Mouse (Mus musculus): ENCODE results near the gene Cntd1. TPM values are rescaled to one million over a fixed set of nuclear protein-coding genes. Genes with fewer than 3 reads are reported as not detected.
A peak's percentile ranks its signal among the peaks of the same experiment; 100 is the strongest.

The Cntd1 gene
- total RNA-seq, 2 experiments from 2014 or later, result 0.24 to 0.39 TPM

DNA sequence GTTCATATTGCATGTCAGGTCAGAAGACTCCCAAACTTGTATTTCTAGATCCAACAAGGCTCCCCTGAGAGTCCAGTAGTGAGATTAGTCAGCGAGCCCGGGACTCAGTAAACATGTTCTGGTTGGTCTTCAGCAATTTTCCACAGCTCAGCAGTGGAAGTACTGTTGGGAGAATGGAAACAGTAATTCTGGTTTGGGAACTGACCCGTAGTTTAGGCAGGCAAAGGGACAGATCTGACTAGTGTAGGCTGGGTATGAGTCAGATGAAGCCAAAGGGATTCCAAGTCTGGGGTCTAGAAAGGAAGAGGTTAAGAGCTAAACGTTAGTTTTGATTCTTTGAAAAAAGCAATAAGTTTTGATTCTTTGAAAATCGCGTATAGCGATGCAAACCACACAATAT, 25.9 kb upstream of the Cntd1 start:
- intact Hi-C loops (cut with DNase I), result no loop called here
- peak in 1 of 2 experiments; percentile 14 for DNase-seq

- intact Hi-C loops (cut with DNase I), result no loop called here
- DNase-seq, result peak; percentile 84 to 90
Measured at GRCm38 (mm10) chr11:101253613-101254389, 25.0 kb upstream of the Cntd1 start, which contains the start of gene Vps25. Vps25 (plus strand) TSS chr11:101253707.

- intact Hi-C loops (cut with DNase I), result no loop called here
- DNase-seq, result peak in 1 of 2 experiments; percentile 51
Measured at GRCm38 (mm10) chr11:101255826-101256775, 22.7 kb upstream of the Cntd1 start.

- peak in 1 of 2 experiments; percentile 60 for DNase-seq
- intact Hi-C loops (cut with DNase I), result no loop called here
Measured at GRCm38 (mm10) chr11:101259261-101259712, 19.5 kb upstream of the Cntd1 start.

DNA sequence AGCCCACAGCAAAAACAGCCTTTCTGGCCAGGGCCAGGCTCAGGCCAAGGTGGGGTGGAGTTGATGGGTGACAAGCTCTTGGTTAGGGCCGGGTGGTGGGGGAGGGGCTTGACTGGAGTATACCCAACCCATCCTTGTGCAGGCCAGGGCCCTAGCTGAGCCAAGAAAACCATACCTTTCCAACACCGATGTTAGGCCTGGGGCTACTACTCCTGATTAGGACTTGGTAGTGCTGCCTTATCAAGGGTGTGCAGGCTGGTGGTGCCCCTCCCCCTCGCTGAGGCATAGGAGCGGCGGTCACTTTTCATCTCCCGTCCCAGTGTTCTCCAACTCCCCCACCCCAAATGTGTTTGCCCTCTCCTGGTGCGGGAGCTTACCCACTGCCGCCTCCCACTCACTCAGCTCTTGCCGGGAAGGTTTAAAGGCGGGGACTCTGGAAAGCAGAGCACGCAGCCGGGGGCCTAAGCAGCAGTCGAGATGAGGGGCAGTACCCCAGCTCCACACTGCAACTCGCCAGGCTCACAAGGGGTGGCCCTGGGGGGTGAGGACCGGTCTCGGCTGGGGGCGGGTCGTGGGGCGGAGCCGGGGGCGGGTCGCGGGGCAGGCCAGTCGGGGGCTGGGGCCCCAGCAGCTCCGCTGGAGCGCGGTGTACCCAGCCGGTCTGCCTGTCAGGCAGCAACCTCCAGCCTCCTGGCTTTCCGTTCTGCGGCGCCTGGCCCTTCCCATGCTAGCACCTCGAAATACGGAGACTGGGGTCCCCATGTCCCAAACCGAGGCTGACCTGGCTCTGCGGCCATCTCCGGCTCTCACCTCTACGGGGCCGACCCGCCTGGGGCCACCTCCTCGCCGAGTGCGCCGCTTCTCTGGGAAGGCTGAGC, 18.6 kb upstream of the Cntd1 start, which contains the start of gene Wnk4:
Gene Wnk4, plus strand, starts transcription at position 620 of the 878 bp plus-strand sequence.
- DNase-seq, result peak; percentile 72 to 80
- intact Hi-C loops (cut with DNase I), result loop anchor here (2.0 kb wide), 1 partner anchor 41 kb away; no protein-coding TSS in a partner anchor

DNA sequence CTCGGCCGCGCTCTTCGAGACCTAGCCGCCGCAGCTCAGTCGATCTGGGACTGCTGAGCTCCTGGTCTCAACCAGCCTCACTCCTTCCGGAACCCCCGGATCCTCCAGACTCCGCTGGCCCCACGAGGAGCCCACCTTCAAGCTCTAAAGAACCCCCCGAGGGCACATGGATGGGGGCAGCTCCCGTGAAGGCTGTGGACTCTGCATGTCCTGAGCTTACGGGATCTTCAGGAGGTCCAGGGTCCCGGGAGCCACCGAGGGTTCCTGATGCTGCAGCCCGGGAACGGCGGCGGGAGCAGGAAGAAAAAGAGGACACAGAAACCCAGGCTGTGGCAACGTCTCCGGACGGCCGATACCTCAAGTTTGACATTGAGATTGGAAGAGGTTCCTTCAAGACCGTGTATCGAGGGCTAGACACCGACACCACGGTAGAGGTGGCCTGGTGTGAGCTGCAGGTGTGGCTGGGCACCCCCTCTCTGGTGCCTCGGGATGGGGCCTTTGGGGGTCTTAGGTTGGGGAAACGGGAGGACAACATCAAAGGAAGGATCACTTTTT, 17.9 kb upstream of the Cntd1 start:
- peak in 1 of 2 experiments; percentile 32 for DNase-seq
- intact Hi-C loops (cut with DNase I), result loop anchor here (2.0 kb wide), 1 partner anchor 40 kb away; no protein-coding TSS in a partner anchor

- no peak for DNase-seq
- intact Hi-C loops (cut with DNase I), result no loop called here
Measured at GRCm38 (mm10) chr11:101262272-101262967, 16.4 kb upstream of the Cntd1 start.

DNA sequence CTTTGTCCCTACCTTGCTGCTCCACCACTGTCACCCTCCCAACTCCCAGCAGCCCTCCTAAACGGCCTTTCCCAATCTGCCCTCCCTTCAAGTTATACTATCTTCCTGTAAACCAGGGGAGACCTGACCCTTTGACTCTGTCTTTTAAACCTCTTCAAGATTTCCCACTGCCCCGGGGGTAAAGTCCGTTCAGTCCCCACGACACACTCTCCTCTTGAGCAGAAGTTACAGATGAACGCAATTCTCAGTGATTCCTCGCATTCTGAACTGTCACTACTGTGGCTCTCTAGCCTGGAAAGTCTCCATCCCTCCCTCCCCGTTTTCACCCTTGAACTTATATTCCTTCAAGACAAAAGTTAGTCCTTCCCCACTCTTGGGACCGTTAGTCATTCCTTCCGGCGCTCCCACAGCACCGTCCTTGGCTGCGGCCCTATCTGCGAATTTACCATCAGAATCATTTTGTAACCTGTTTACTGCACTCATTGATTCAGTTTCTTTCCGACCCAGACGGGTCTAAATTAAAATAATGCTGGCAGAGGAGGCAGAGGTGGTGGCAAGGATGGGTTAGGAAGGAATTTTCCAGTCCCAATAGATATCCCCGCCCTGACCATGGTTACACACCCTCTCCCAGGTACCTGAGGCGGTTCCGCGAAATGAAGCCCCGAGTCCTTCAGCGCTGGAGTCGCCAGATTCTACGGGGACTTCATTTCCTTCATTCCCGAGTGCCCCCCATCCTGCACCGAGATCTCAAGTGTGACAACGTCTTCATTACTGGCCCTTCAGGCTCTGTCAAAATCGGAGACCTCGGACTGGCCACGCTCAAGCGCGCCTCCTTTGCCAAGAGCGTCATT, 15.4 kb upstream of the Cntd1 start:
- intact Hi-C loops (cut with DNase I), result no loop called here

DNA sequence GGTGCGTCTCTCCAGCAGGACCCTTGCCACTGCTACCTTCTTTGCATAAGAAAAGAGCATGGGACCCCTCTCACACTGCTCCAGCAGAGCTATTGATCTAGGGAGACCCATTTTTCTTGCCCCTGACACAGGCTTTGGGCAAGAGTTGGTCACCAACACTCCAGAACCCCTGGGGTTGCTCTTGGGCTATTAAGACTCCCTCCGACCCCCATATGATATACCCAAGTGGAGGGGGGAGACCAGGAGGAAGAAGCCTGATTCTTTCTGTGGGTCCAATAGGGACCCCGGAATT, 14.9 kb upstream of the Cntd1 start:
- intact Hi-C loops (cut with DNase I), result no loop called here
- no peak for DNase-seq

More for the DNA sequence above, 15.4 kb upstream of the Cntd1 start:
- DNase-seq, result no peak

DNA sequence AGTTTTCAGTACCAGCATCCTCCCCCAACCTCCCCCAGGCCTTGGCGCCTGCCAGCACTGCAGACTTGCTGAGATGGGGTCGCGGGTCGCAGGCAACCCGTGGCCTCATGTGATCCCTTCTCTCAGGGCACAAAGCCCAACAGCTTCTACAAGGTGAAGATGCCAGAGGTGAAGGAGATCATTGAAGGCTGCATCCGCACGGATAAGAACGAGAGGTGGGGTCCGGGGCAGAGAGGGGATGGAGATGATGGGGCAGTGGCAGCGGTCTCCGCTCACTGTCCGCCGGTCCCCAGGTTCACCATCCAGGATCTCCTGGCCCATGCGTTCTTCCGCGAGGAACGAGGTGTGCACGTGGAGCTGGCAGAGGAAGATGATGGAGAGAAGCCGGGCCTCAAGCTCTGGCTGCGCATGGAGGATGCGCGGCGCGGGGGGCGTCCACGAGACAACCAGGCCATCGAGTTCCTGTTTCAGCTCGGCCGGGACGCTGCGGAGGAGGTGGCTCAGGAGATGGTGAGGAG, 13.8 kb upstream of the Cntd1 start:
- intact Hi-C loops (cut with DNase I), result no loop called here
- no peak for DNase-seq

DNA sequence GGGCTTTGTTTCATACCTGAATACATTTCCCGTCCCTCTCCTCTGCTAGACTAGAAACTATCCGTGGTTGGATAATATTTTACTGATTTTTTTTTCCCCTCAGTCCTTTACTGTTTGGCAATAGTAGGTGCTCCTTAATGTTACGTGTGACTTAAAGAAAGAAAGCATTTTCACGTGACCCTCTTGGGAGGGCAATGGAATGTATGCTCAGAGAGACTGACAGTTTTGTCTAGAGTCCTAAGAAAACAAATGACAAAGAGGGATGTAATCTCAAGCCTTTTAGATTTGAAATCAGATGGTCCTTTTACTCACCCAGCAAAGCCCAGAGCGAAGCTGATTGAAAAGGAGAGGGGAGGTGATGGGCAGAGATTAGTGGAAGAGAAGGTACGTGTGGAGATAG, 12.9 kb upstream of the Cntd1 start:
- DNase-seq, result no peak
- intact Hi-C loops (cut with DNase I), result no loop called here

DNA sequence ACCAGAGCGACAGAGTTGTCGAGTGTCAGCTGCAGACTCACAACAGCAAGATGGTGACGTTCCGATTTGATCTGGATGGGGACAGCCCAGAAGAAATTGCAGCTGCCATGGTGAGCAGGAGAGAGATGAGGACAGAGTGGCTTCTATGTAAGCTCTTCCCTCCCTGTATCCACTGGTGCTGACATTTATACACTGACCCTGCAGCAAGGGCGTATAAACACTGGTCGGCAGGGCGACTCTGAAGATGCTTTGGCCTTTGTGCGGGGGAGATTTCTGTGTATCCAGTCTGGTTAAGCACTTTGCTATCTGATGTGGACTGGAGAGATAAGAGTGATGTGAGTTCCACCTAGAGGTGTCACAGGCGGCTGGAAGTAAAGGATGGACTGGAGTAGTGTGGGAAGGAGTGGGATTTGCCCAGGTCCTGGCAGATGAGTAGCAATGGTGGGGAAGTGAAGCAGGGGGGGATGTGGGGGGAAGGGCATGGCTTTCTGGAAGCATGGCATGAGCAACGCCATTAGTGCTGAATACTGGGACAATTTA, 9.2 kb upstream of the Cntd1 start:
- intact Hi-C loops (cut with DNase I), result no loop called here
- no peak for DNase-seq

- DNase-seq, result no peak
- intact Hi-C loops (cut with DNase I), result no loop called here
Measured at GRCm38 (mm10) chr11:101272446-101272845, 6.4 kb upstream of the Cntd1 start.

GRCm38 (mm10) chr11:101275309-101275708, 3.5 kb upstream of the Cntd1 start:
- intact Hi-C loops (cut with DNase I), result no loop called here
- no peak for DNase-seq

DNA sequence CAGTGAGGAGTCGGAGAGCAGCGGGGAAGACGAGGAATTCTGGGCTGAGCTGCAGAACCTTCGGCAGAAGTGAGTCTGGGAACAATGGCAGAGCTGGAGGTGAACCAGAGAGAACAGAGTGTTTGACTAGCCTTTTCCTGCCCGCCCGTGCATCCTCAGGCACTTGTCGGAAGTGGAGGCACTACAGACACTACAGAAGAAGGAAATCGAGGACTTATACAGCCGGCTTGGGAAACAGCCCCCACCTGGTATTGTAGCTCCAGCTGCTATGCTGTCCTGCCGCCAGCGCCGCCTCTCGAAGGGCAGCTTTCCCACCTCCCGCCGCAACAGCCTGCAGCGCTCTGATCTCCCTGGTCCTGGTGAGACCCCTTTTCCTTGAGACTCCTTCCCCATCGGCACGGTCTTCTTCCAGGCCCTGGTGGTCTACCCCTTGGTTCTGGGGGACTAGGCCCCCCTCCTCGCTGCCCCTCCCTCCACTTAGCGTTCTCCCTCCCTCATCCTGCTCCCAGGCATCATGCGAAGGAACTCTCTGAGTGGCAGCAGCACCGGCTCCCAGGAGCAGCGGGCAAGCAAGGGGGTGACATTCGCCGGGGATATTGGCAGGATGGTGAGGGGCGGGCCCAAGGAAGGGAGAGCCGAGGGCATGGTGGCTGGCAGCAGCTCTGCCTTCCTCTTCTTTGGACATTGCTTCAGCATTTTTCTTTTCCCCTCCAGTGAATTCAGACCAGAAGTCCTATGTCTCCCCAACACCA, 2.3 kb upstream of the Cntd1 start:
- no peak for DNase-seq
- intact Hi-C loops (cut with DNase I), result no loop called here

- intact Hi-C loops (cut with DNase I), result no loop called here
- DNase-seq, result no peak
Measured at GRCm38 (mm10) chr11:101277381-101278222, 1.2 kb upstream of the Cntd1 start.
